Mouse (Mus musculus) heart, adult 2 months (tissue): ENCODE measurements around the gene Ripk3.

ENCODE experiments used
- CTCF ChIP-seq: fragments of 200-600 bp; IDR thresholded peaks from 2 replicates; pipeline ENCODE4 v1.8.1; 2022; ENCODE audit warnings: antibody characterized with exemption, mild to moderate bottlenecking, moderate library complexity
- POLR2A ChIP-seq: fragments of 200-500 bp; IDR thresholded peaks from 2 replicates; pipeline ENCODE4 v1.6.1; 2011; ENCODE audit warnings: mild to moderate bottlenecking, low read depth, low read length, control low read depth; ENCODE audit not compliant: insufficient read depth

DNA sequence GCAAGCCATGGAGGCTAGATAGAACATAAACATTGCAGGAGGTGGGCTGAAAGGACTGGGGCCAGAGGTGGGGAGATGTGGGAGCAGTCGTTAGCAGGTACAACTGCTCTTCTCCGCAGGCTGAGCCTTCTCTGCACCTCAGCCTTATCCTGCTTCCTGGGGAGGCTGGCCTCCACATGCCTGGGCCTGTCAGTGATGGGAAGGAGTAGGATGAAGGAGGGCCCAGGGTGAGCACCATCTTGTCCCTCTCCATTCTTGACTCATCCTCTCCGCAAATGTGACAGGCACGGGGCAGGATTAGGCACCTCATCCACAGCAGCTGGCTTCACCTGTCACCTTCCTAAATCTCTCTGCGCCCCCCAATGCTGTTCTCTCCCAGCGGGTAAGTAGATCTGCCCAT is 27.5 kb downstream of the Ripk3 start, which contains the start of gene Ltb4r2:
- no peak for TF ChIP-seq POLR2A
- no peak for TF ChIP-seq CTCF
